Mouse (Mus musculus): ENCODE data around the gene Stub1. TPM values are rescaled to one million over a fixed set of nuclear protein-coding genes. Genes with fewer than 3 reads are reported as not detected.
A peak's percentile ranks its signal among the peaks of the same experiment; 100 is the strongest.

The Stub1 gene
- 106 and 112 TPM in 2 replicates for polyA plus RNA-seq (2015; fragmentation: Nextera tagmentation; extraction: Ambion mirVana)

GRCm38 (mm10) chr17:25833291-25833663 lies at the start of gene Stub1:
TSS of gene Stub1 (minus strand) at chr17:25833404.
- WGBS (ENCODE audit: insufficient replicate concordance): under 1% methylated on average over 24 of the region's 24 CpGs
- H3K9ac ChIP-seq (ENCODE audit: low read depth, low read length): peak within 1 kb of the TSS; percentile 91
- peaks cover 16% of the 10 kb centered on the region for H3K36me3 ChIP-seq (ENCODE audit: control insufficient read depth, insufficient read depth)
- H3K27me3 ChIP-seq (ENCODE audit: control insufficient read depth, insufficient read depth, low read depth, low read length): no peaks in the 10 kb centered on the region
- peak within 1 kb of the TSS; percentile 97 for H3K27ac ChIP-seq (ENCODE audit: low read length)
- H3K4me1 ChIP-seq (ENCODE audit: control insufficient read depth, low read depth, low read length): peaks cover 77% of the 10 kb centered on the region
- H3K4me2 ChIP-seq (ENCODE audit: low read depth, low read length): peak within 1 kb of the TSS; percentile 99
- no peaks in the 10 kb centered on the region for H3K9me3 ChIP-seq (replicated peaks; ENCODE audit: control insufficient read depth, low read length)
- ATAC-seq (ENCODE audit: low read depth): peak; percentile 64
- peak within 1 kb of the TSS; percentile 92 for H3K4me3 ChIP-seq (ENCODE audit: low read depth, low read length)

GRCm38 (mm10) chr17:25882306-25882705 lies 49.1 kb upstream of the Stub1 start:
- no peak overlapping the region for H3K27ac ChIP-seq (ENCODE audit: low read length)
- no peak overlapping the region for H3K4me3 ChIP-seq (ENCODE audit: low read depth, low read length)
- 35% methylated on average over 5 of the region's 5 CpGs for WGBS (ENCODE audit: insufficient replicate concordance)
- no peak overlapping the region for H3K9ac ChIP-seq (ENCODE audit: low read depth, low read length)
- H3K4me2 ChIP-seq (ENCODE audit: low read depth, low read length): no peak overlapping the region
- H3K4me1 ChIP-seq (ENCODE audit: control insufficient read depth, low read depth, low read length): peaks cover 26% of the 10 kb centered on the region
- no peaks in the 10 kb centered on the region for H3K9me3 ChIP-seq (replicated peaks; ENCODE audit: control insufficient read depth, low read length)
- ATAC-seq (ENCODE audit: low read depth): 0 out of 2 replicates have a peak, but pooled peaks have one; percentile 13
- H3K27me3 ChIP-seq (ENCODE audit: control insufficient read depth, insufficient read depth, low read depth, low read length): no peaks in the 10 kb centered on the region
- H3K36me3 ChIP-seq (ENCODE audit: control insufficient read depth, insufficient read depth): peaks cover 5% of the 10 kb centered on the region

- H3K4me3 ChIP-seq (ENCODE audit: low read depth, low read length): no peak overlapping the region
- H3K9ac ChIP-seq (ENCODE audit: low read depth, low read length): no peak overlapping the region
- H3K27me3 ChIP-seq (ENCODE audit: control insufficient read depth, insufficient read depth, low read depth, low read length): no peaks in the 10 kb centered on the region
- H3K36me3 ChIP-seq (ENCODE audit: control insufficient read depth, insufficient read depth): peaks cover 5% of the 10 kb centered on the region
- H3K27ac ChIP-seq (ENCODE audit: low read length): no peak overlapping the region
- H3K9me3 ChIP-seq (replicated peaks; ENCODE audit: control insufficient read depth, low read length): no peaks in the 10 kb centered on the region
- H3K4me2 ChIP-seq (ENCODE audit: low read depth, low read length): no peak overlapping the region
- H3K4me1 ChIP-seq (ENCODE audit: control insufficient read depth, low read depth, low read length): peaks cover 25% of the 10 kb centered on the region
- WGBS (ENCODE audit: insufficient replicate concordance): 62% methylated on average over 4 of the region's 4 CpGs
- no peak for ATAC-seq (ENCODE audit: low read depth)
Measured at GRCm38 (mm10) chr17:25881691-25882090, 48.5 kb upstream of the Stub1 start.

GRCm38 (mm10) chr17:25880913-25881641 lies 47.9 kb upstream of the Stub1 start:
- ATAC-seq (ENCODE audit: low read depth): no peak
- Histone ChIP-seq H3K36me3 (ENCODE audit: control insufficient read depth, insufficient read depth) (peaks cover 5% of the 10 kb centered on the region), H3K27ac (ENCODE audit: low read length) (no peak overlapping the region), H3K9ac (ENCODE audit: low read depth, low read length) (no peak overlapping the region), H3K4me1 (ENCODE audit: control insufficient read depth, low read depth, low read length) (peaks cover 30% of the 10 kb centered on the region), H3K9me3 (replicated peaks; ENCODE audit: control insufficient read depth, low read length) (no peaks in the 10 kb centered on the region), H3K4me3 (ENCODE audit: low read depth, low read length) (no peak overlapping the region), H3K4me2 (ENCODE audit: low read depth, low read length) (no peak overlapping the region), H3K27me3 (ENCODE audit: control insufficient read depth, insufficient read depth, low read depth, low read length) (no peaks in the 10 kb centered on the region)
- 36% methylated on average over 5 of the region's 5 CpGs for WGBS (ENCODE audit: insufficient replicate concordance)

- Histone ChIP-seq H3K36me3 (ENCODE audit: control insufficient read depth, insufficient read depth) (peaks cover 5% of the 10 kb centered on the region), H3K27me3 (ENCODE audit: control insufficient read depth, insufficient read depth, low read depth, low read length) (no peaks in the 10 kb centered on the region), H3K4me1 (ENCODE audit: control insufficient read depth, low read depth, low read length) (peaks cover 34% of the 10 kb centered on the region), H3K27ac (ENCODE audit: low read length) (no peak within 1 kb of the TSS), H3K4me3 (ENCODE audit: low read depth, low read length) (no peak within 1 kb of the TSS), H3K4me2 (ENCODE audit: low read depth, low read length) (no peak within 1 kb of the TSS), H3K9ac (ENCODE audit: low read depth, low read length) (no peak within 1 kb of the TSS), H3K9me3 (replicated peaks; ENCODE audit: control insufficient read depth, low read length) (no peaks in the 10 kb centered on the region)
- WGBS (ENCODE audit: insufficient replicate concordance): 62% methylated on average over 5 of the region's 5 CpGs
- peak; percentile 19 for ATAC-seq (ENCODE audit: low read depth)
Measured at GRCm38 (mm10) chr17:25880196-25880910, 47.1 kb upstream of the Stub1 start, which contains the start of gene Wfikkn1. TSS of gene Wfikkn1 (minus strand) at chr17:25880858.

- no peak overlapping the region for H3K9ac ChIP-seq (ENCODE audit: low read depth, low read length)
- H3K27ac ChIP-seq (ENCODE audit: low read length): no peak overlapping the region
- no peak overlapping the region for H3K4me2 ChIP-seq (ENCODE audit: low read depth, low read length)
- ATAC-seq (ENCODE audit: low read depth): no peak
- H3K4me3 ChIP-seq (ENCODE audit: low read depth, low read length): no peak overlapping the region
- H3K36me3 ChIP-seq (ENCODE audit: control insufficient read depth, insufficient read depth): peaks cover 5% of the 10 kb centered on the region
- 79% methylated on average over 8 of the region's 8 CpGs for WGBS (ENCODE audit: insufficient replicate concordance)
- no peaks in the 10 kb centered on the region for H3K27me3 ChIP-seq (ENCODE audit: control insufficient read depth, insufficient read depth, low read depth, low read length)
- peaks cover 34% of the 10 kb centered on the region for H3K4me1 ChIP-seq (ENCODE audit: control insufficient read depth, low read depth, low read length)
- no peaks in the 10 kb centered on the region for H3K9me3 ChIP-seq (replicated peaks; ENCODE audit: control insufficient read depth, low read length)
Measured at GRCm38 (mm10) chr17:25879750-25880149, 46.5 kb upstream of the Stub1 start.

- peaks cover 5% of the 10 kb centered on the region; the same call in 1 of the 2 replicates for H3K36me3 ChIP-seq (ENCODE audit: control insufficient read depth, insufficient read depth)
- H3K27ac ChIP-seq (ENCODE audit: low read length): no peak overlapping the region
- H3K4me1 ChIP-seq (ENCODE audit: control insufficient read depth, low read depth, low read length): peaks cover 36% of the 10 kb centered on the region
- ATAC-seq (ENCODE audit: low read depth): no peak
- WGBS (ENCODE audit: insufficient replicate concordance): 65% methylated on average over 4 of the region's 4 CpGs
- H3K4me2 ChIP-seq (ENCODE audit: low read depth, low read length): no peak overlapping the region
- H3K27me3 ChIP-seq (ENCODE audit: control insufficient read depth, insufficient read depth, low read depth, low read length): no peaks in the 10 kb centered on the region
- no peak overlapping the region for H3K4me3 ChIP-seq (ENCODE audit: low read depth, low read length)
- H3K9me3 ChIP-seq (replicated peaks; ENCODE audit: control insufficient read depth, low read length): no peaks in the 10 kb centered on the region
- H3K9ac ChIP-seq (ENCODE audit: low read depth, low read length): no peak overlapping the region
Measured at GRCm38 (mm10) chr17:25879261-25879660, 46.1 kb upstream of the Stub1 start.

- ATAC-seq (ENCODE audit: low read depth): no peak
- peaks cover 42% of the 10 kb centered on the region for H3K4me1 ChIP-seq (ENCODE audit: control insufficient read depth, low read depth, low read length)
- H3K9ac ChIP-seq (ENCODE audit: low read depth, low read length): no peak overlapping the region
- H3K36me3 ChIP-seq (ENCODE audit: control insufficient read depth, insufficient read depth): peaks cover 5% of the 10 kb centered on the region; the same call in 1 of the 2 replicates
- H3K4me3 ChIP-seq (ENCODE audit: low read depth, low read length): no peak overlapping the region
- WGBS (ENCODE audit: insufficient replicate concordance): 85% methylated on average over 19 of the region's 19 CpGs
- H3K27me3 ChIP-seq (ENCODE audit: control insufficient read depth, insufficient read depth, low read depth, low read length): no peaks in the 10 kb centered on the region
- no peak overlapping the region for H3K27ac ChIP-seq (ENCODE audit: low read length)
- H3K9me3 ChIP-seq (replicated peaks; ENCODE audit: control insufficient read depth, low read length): no peaks in the 10 kb centered on the region
- H3K4me2 ChIP-seq (ENCODE audit: low read depth, low read length): no peak overlapping the region
Measured at GRCm38 (mm10) chr17:25878611-25879180, 45.5 kb upstream of the Stub1 start.

Data from liver, embryonic 16.5 days (tissue).